Mouse (Mus musculus) E14TG2a.4 (cell line): Measurements from ENCODE around the gene Mmp23.

Experiments
- CTCF ChIP-seq: conservative IDR thresholded peaks from 2 replicates; pipeline ENCODE4 v1.5.1; 2014; ENCODE audit warnings: low read length
- POU5F1 ChIP-seq: IDR thresholded peaks from 2 replicates; pipeline ENCODE4 v1.6.1; 2014; ENCODE audit warnings: low read length, borderline replicate concordance

DNA sequence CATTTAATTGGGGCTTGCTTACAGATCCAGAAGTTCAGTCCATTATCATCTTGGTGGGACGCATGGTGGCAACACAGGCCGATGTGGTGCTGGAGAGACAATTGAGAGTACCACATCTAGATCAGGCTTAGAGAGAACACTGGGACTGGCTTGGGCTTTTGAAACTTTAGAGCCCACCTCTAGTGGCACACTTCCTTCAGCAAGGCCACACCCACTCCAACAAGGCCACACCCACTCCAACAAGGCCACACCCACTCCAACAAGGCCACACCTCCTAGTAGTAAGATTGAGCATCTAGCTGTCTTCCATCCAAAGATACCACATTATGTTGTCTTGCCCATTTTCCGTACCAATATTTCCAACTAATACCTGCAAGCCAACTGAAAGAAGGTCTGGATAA lies 39.2 kb upstream of the Mmp23 start:
- no peak for TF ChIP-seq CTCF
- TF ChIP-seq POU5F1, result no peak
